In the genomic region with DNA sequence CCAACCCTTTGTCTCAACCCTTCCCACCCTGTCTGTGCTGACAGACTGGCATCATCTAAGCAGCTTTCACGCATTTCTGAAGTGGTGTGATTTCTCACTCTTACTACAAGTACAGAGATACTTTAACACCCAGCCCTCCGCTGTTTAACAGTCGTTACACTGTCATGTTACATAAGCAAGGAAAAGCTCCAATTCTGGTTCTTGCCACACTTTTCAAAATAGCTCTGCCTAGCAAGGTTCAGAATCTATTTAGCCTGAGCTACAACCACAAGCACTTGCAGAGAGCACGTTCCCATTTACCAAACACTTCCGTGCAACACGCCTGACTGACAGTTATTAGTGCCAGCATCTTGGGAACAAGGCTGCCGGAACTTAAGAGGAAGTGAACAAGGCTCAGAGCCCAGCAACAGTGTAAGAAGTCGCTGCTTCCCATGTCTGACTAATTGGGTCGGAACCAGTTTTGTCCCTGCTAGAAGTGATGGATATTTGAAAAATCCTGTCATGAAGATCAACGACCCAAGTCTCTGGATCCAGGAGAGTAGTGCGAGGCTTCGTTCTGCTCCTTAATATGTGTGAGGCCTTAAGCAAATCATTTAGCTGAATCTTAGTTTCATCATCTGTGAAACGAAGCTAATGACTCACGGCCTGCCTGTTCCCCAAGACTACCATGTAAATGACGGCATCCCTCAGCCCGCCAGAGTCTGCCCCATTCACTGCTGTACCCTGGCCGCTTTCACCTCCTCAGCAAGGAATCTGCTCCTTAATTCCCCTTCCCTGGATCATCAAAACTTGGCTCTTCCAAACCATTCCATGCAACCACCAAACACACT, we compare ENCODE assay signal across 8 mouse cellular contexts. TPM values are rescaled to one million over a fixed set of nuclear protein-coding genes. Genes with fewer than 3 reads are reported as not detected.
DNase-seq lines count a peak whose midpoint lies in the region; ATAC-seq and TF ChIP-seq lines count a peak whose summit lies in the region.

No protein-coding gene starts in this region.

- peaks cover 10% of the 10 kb centered on the region for H3K36me3 ChIP-seq in liver, adult 2 months (ENCODE audit: control insufficient read depth, insufficient read depth, low read length)
- peaks cover 9% of the 10 kb centered on the region for H3K36me3 ChIP-seq in hindbrain, embryonic 13.5 days

- no peaks in the 10 kb centered on the region for H3K9me3 ChIP-seq in hindbrain, embryonic 13.5 days

- H3K4me2 ChIP-seq in hindbrain, embryonic 13.5 days: peak overlapping the region; percentile 71

- 71% methylated on average over 17 of the region's 17 CpGs for WGBS in liver, adult 2 months
- WGBS in hindbrain, embryonic 13.5 days: 56% methylated on average over 17 of the region's 17 CpGs
- WGBS in lung, adult 2 months: 39% methylated on average over 17 of the region's 17 CpGs

- peak; percentile 46 for DNase-seq in liver, adult 2 months (ENCODE audit: extremely low read depth, low read depth, low spot score)
- no peak for DNase-seq in liver
- DNase-seq in lung, adult 2 months: peak; percentile 22
- DNase-seq in skeletal muscle tissue, adult 2 months (ENCODE audit: low read depth, low spot score): peak; percentile 21
- no peak for DNase-seq in adrenal gland, postnatal 14 days
- no peak for DNase-seq in adrenal gland, postnatal 36 days

- H3K9ac ChIP-seq in liver, adult 2 months (ENCODE audit: low read depth, low read length): no peak overlapping the region
- H3K9ac ChIP-seq in hindbrain, embryonic 13.5 days: peak overlapping the region; percentile 51; the same call in 1 of the 2 replicates

- H3K4me3 ChIP-seq in liver, adult 2 months (ENCODE audit: insufficient read depth, low read depth, low read length): no peak overlapping the region
- peak overlapping the region; percentile 30 for H3K4me3 ChIP-seq in hindbrain, embryonic 13.5 days
- H3K4me3 ChIP-seq in lung, adult 2 months (replicated peaks; ENCODE audit: extremely low read depth, low read depth, low read length): no peak overlapping the region

- no peak for TF ChIP-seq POLR2A in liver, adult 2 months (IDR thresholded peaks at IDR 0.05; ENCODE audit: extremely low read depth, insufficient read depth, low read length)
- no peak for TF ChIP-seq POLR2A in lung, adult 2 months (IDR thresholded peaks at IDR 0.05; ENCODE audit: borderline replicate concordance, extremely low read depth, low read depth, low read length)

- no peak for TF ChIP-seq CTCF in liver, adult 2 months (IDR thresholded peaks at IDR 0.05; ENCODE audit: low read depth, low read length)
- no peak for TF ChIP-seq CTCF in lung, adult 2 months (IDR thresholded peaks at IDR 0.05; ENCODE audit: insufficient read depth, low read length)

- H3K27ac ChIP-seq in liver, adult 2 months (replicated peaks; ENCODE audit: insufficient read depth, low read depth, low read length): no peak overlapping the region
- H3K27ac ChIP-seq in hindbrain, embryonic 13.5 days: peak overlapping the region; percentile 8; the same call in 1 of the 2 replicates

- peak; percentile 60 for ATAC-seq in common myeloid progenitor, adult 5-6 weeks (replicated peaks; ENCODE audit: low read depth, poor library complexity, severe bottlenecking)
- no peak for ATAC-seq in hindbrain, embryonic 13.5 days (ENCODE audit: low FRiP score)

- H3K4me1 ChIP-seq in liver, adult 2 months (ENCODE audit: control insufficient read depth, insufficient read depth, low read length): peaks cover 4% of the 10 kb centered on the region
- H3K4me1 ChIP-seq in hindbrain, embryonic 13.5 days (replicated peaks): peaks cover 44% of the 10 kb centered on the region
- H3K4me1 ChIP-seq in lung, adult 2 months (ENCODE audit: control insufficient read depth, insufficient read depth, low read length): peaks cover 7% of the 10 kb centered on the region

- peaks cover 3% of the 10 kb centered on the region; the same call in 1 of the 2 replicates for H3K79me2 ChIP-seq in liver, adult 2 months (ENCODE audit: control insufficient read depth, insufficient read depth, low read length)

- no peaks in the 10 kb centered on the region for H3K27me3 ChIP-seq in liver, adult 2 months (ENCODE audit: control insufficient read depth, insufficient read depth, low read length)
- H3K27me3 ChIP-seq in hindbrain, embryonic 13.5 days: peaks cover 4% of the 10 kb centered on the region

RNA-seq across cellular contexts. Expression of a gene that starts 17.4 kb away (rescaled TPM):
- 5.4 and 5.9 TPM in 2 replicates for total RNA-seq in liver, adult 2 months (2014; rRNA removed)
- polyA plus RNA-seq in liver, adult 2 months (2012; rRNA removed): 4.1 and 4.3 TPM in 2 replicates
- 55.1 and 61.4 TPM in 2 replicates for total RNA-seq in common myeloid progenitor, adult 5-6 weeks (2017)
- 11.4 and 13.9 TPM in 2 replicates for polyA plus RNA-seq in hindbrain, embryonic 13.5 days (2015; fragmentation: Nextera tagmentation; extraction: Ambion mirVana)
- 7.4 and 7.9 TPM in 2 replicates for polyA plus RNA-seq in lung, adult 2 months (2012; rRNA removed)
- total RNA-seq in adrenal gland, postnatal 14 days (2021): 6.1 and 9.1 TPM in 2 replicates
- 1 to 10 TPM; 6.4 to 8.1 TPM for total RNA-seq in adrenal gland, postnatal 36 days (2021)

Comparison
In these comparisons a context has a peak if more than half of its experiments do, and no peak if none do; other contexts are left out.
1. DNase-seq: peak in liver, adult 2 months (single experiment), lung, adult 2 months (single experiment) and skeletal muscle tissue, adult 2 months (single experiment); none in liver (single experiment), adrenal gland, postnatal 14 days (single experiment) and adrenal gland, postnatal 36 days (0 of 2).